Mouse (Mus musculus): ENCODE measurements around the gene Rgs11. TPM values are rescaled to one million over a fixed set of nuclear protein-coding genes. Genes with fewer than 3 reads are reported as not detected.

Rgs11 gene
- total and polyA plus RNA-seq, 3 experiments, result 0.31 to 3.5 (median 0.34) TPM

GRCm38 (mm10) chr17:26232863-26233262, 30.1 kb downstream of the Rgs11 start:
- intact Hi-C loops (cut with DNase I), result no loop called here
- TF ChIP-seq CTCF (IDR thresholded peaks at IDR 0.05), result peak; percentile 38
- TF ChIP-seq POLR2A (IDR thresholded peaks at IDR 0.05; ENCODE audit: insufficient read depth, low read depth, low read length), result no peak
- Histone ChIP-seq H3K79me2 (replicated peaks; ENCODE audit: control insufficient read depth, insufficient read depth, low read length) (peaks cover 6% of the 10 kb centered on the region; the same call in 1 of the 2 replicates), H3K4me3 (no peak overlapping the region), H3K36me3 (ENCODE audit: control insufficient read depth, insufficient read depth, low read length) (peaks cover 2% of the 10 kb centered on the region; the same call in 1 of the 2 replicates), H3K4me1 (ENCODE audit: control insufficient read depth, insufficient read depth, low read length) (0 out of 2 replicates have a peak, but pooled peaks cover 1% of the 10 kb centered on the region), H3K27me3 (ENCODE audit: control insufficient read depth, insufficient read depth, low read length) (no peaks in the 10 kb centered on the region), H3K27ac (no peak overlapping the region), H3K9ac (ENCODE audit: low read depth, low read length) (no peak overlapping the region)
- DNase-seq, result no peak
- 78% methylated on average over 8 of the region's 8 CpGs for WGBS

DNA sequence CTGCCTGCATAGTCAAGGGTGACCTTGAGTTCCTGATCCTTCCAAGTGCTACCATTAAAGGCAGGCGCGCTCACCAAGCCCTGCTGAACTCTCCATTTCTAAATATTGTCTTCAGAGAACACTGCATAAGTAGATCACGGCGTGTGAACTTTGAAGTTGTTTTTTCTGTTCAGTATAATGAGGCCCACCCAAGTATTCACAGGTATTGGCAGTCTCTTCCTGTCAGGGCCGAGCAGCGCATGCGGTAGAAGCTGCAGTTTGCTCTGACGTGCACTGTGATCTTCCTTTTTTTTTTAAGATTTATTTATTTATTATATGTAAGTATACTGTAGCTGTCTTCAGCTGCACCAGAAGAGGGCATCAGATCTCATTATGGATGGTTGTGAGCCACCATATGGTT, 31.6 kb downstream of the Rgs11 start:
- H3K4me3 ChIP-seq, result no peak overlapping the region

DNA sequence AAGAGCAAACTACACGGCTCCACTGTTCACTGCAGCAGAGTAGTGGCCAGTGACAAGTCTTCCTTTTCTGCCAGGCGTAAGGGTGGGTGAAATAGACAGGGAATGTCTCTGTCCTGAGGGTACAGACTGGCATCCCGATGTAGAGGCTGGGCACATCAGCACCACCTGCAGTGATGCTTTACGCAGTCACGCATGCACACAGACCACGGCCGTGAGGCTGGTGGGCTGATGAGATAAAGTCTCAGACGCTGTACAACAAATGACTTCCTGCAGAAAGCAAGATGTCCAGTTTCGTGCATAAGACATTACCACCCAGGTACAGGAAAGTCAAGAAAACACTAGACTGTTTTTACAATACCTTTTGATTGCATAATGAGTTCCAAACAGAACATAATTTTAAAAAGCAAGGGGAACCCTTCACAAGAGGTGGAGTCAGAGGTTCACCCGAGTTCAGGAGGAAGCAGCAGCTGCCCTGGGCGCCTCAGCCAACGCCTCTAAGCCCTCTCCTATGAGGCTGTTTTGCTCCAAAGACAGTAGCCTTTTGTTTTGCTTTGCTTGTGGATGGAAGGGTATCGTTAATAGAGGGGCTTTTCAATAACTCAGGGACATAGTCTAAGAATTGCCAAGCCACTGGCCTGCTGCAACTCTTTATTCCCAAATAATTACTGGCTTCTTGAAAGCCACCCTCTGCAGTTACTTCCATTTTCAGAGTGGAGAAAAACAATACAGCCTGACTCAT, 32.5 kb downstream of the Rgs11 start:
- intact Hi-C loops (cut with DNase I), result no loop called here
- WGBS, result 55% methylated on average over 13 of the region's 13 CpGs
- Histone ChIP-seq H3K9ac (ENCODE audit: low read depth, low read length) (no peak overlapping the region), H3K36me3 (ENCODE audit: control insufficient read depth, insufficient read depth, low read length) (peaks cover 2% of the 10 kb centered on the region; the same call in 1 of the 2 replicates), H3K27ac (peak overlapping the region; percentile 3), H3K4me3 (no peak overlapping the region), H3K79me2 (replicated peaks; ENCODE audit: control insufficient read depth, insufficient read depth, low read length) (peaks cover 4% of the 10 kb centered on the region; the same call in 1 of the 2 replicates), H3K4me1 (ENCODE audit: control insufficient read depth, insufficient read depth, low read length) (peaks cover 1% of the 10 kb centered on the region; the same call in 1 of the 2 replicates), H3K27me3 (ENCODE audit: control insufficient read depth, insufficient read depth, low read length) (no peaks in the 10 kb centered on the region)
- TF ChIP-seq POLR2A (IDR thresholded peaks at IDR 0.05; ENCODE audit: insufficient read depth, low read depth, low read length), result no peak
- no peak for TF ChIP-seq CTCF (IDR thresholded peaks at IDR 0.05)
- TF ChIP-seq EP300 (IDR thresholded peaks at IDR 0.05; ENCODE audit: insufficient read depth, low read depth, low read length), result no peak
- DNase-seq, result peak in 1 of 2 experiments; percentile 20

More for the DNA sequence above, 31.6 kb downstream of the Rgs11 start:
- Histone ChIP-seq H3K9ac (ENCODE audit: low read depth, low read length) (no peak overlapping the region), H3K27me3 (ENCODE audit: control insufficient read depth, insufficient read depth, low read length) (no peaks in the 10 kb centered on the region), H3K36me3 (ENCODE audit: control insufficient read depth, insufficient read depth, low read length) (peaks cover 2% of the 10 kb centered on the region; the same call in 1 of the 2 replicates), H3K27ac (no peak overlapping the region), H3K79me2 (replicated peaks; ENCODE audit: control insufficient read depth, insufficient read depth, low read length) (peaks cover 7% of the 10 kb centered on the region; the same call in 1 of the 2 replicates), H3K4me1 (ENCODE audit: control insufficient read depth, insufficient read depth, low read length) (peaks cover 1% of the 10 kb centered on the region; the same call in 1 of the 2 replicates)
- no peak for TF ChIP-seq CTCF (IDR thresholded peaks at IDR 0.05)
- no peak for TF ChIP-seq POLR2A (IDR thresholded peaks at IDR 0.05; ENCODE audit: insufficient read depth, low read depth, low read length)
- no peak for TF ChIP-seq EP300 (IDR thresholded peaks at IDR 0.05; ENCODE audit: insufficient read depth, low read depth, low read length)
- no peak for DNase-seq
- intact Hi-C loops (cut with DNase I), result no loop called here
- 87% methylated on average over 8 of the region's 8 CpGs for WGBS

DNA sequence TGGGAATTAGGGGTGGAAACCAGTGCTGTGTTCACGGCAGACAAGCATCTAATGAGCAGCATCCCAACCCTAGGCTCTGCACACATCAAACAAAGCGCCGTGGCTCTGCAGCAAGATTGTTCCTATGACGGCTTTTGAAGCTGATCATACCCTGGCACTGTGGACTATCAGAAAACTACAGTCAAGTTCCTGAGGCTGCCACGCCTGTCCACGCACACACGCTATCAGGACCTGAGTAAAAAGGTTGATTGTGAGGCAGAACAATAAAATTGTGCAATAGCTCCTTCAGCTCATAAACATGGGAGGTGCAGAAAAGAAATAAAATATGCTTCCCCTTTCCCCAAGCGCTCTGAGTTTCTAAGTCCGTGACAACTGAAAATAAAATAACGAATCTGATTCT, 34.9 kb downstream of the Rgs11 start:
- TF ChIP-seq CTCF (IDR thresholded peaks at IDR 0.05) (no peak), EP300 (IDR thresholded peaks at IDR 0.05; ENCODE audit: insufficient read depth, low read depth, low read length) (no peak), POLR2A (IDR thresholded peaks at IDR 0.05; ENCODE audit: insufficient read depth, low read depth, low read length) (no peak)

DNA sequence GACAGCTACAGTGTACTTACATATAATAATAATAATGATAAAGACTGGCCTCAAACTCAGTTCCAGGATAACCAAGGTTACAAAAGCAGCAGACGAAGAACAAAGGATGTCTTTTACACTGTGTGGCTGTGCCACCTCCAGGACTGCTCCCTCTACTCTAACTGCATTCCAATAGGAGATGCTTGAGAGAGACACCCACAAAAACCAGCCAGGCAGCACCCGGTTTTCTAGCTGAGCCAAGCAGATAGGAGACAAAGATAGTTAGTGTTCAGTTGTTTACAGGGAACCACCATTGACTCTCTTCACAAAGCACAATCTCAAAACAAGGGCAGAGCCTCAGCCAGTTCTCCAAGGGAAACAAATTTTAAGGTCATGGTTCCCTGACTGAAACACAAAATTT, 36.8 kb downstream of the Rgs11 start:
- Histone ChIP-seq H3K27ac (no peak overlapping the region), H3K36me3 (ENCODE audit: control insufficient read depth, insufficient read depth, low read length) (peaks cover 2% of the 10 kb centered on the region; the same call in 1 of the 2 replicates), H3K4me1 (ENCODE audit: control insufficient read depth, insufficient read depth, low read length) (peaks cover 6% of the 10 kb centered on the region; the same call in 1 of the 2 replicates), H3K27me3 (ENCODE audit: control insufficient read depth, insufficient read depth, low read length) (no peaks in the 10 kb centered on the region), H3K79me2 (replicated peaks; ENCODE audit: control insufficient read depth, insufficient read depth, low read length) (peaks cover 1% of the 10 kb centered on the region; the same call in 1 of the 2 replicates), H3K9ac (ENCODE audit: low read depth, low read length) (no peak overlapping the region), H3K4me3 (no peak overlapping the region)
- TF ChIP-seq POLR2A (IDR thresholded peaks at IDR 0.05; ENCODE audit: insufficient read depth, low read depth, low read length) (no peak), CTCF (IDR thresholded peaks at IDR 0.05) (no peak), EP300 (IDR thresholded peaks at IDR 0.05; ENCODE audit: insufficient read depth, low read depth, low read length) (no peak)
- no peak for DNase-seq
- intact Hi-C loops (cut with DNase I), result no loop called here
- 44% methylated on average over 2 of the region's 2 CpGs for WGBS

More for the DNA sequence above, 34.9 kb downstream of the Rgs11 start:
- Histone ChIP-seq H3K27me3 (ENCODE audit: control insufficient read depth, insufficient read depth, low read length) (no peaks in the 10 kb centered on the region), H3K79me2 (replicated peaks; ENCODE audit: control insufficient read depth, insufficient read depth, low read length) (peaks cover 1% of the 10 kb centered on the region; the same call in 1 of the 2 replicates), H3K9ac (ENCODE audit: low read depth, low read length) (no peak overlapping the region), H3K4me1 (ENCODE audit: control insufficient read depth, insufficient read depth, low read length) (peaks cover 3% of the 10 kb centered on the region; the same call in 1 of the 2 replicates), H3K36me3 (ENCODE audit: control insufficient read depth, insufficient read depth, low read length) (peaks cover 2% of the 10 kb centered on the region; the same call in 1 of the 2 replicates), H3K27ac (no peak overlapping the region), H3K4me3 (no peak overlapping the region)
- WGBS, result 83% methylated on average over 10 of the region's 10 CpGs
- no peak for DNase-seq
- intact Hi-C loops (cut with DNase I), result no loop called here

All from heart, adult 2 months (tissue).